Mouse (Mus musculus): ENCODE results near the gene Myo9b. TPM values are rescaled to one million over a fixed set of nuclear protein-coding genes. Genes with fewer than 3 reads are reported as not detected.

Gene Myo9b
- polyA plus RNA-seq, 1 experiment = 63.5 TPM

GRCm38 (mm10) chr8:71405401-71406098, 133.0 kb downstream of the Myo9b start, which contains the start of gene Ankle1:
Gene Ankle1, plus strand, starts transcription at chr8:71406010.
- Histone ChIP-seq H3K9me3 (no peaks in the 10 kb centered on the region), H3K27me3 (replicated peaks) (no peaks in the 10 kb centered on the region), H3K4me3 (replicated peaks) (peak within 1 kb of the TSS; percentile 97), H3K36me3 (replicated peaks; ENCODE audit: low read length) (peaks cover 62% of the 10 kb centered on the region), H3K4me1 (peaks cover 53% of the 10 kb centered on the region)
- no peak for TF ChIP-seq GATA1 (IDR thresholded peaks at IDR 0.05; ENCODE audit: borderline replicate concordance, low read length)
- TF ChIP-seq FLI1 (IDR thresholded peaks at IDR 0.05; ENCODE audit: low read length) = peak; percentile 43; the same call in 1 of the 2 replicates

- H3K4me1 ChIP-seq = peaks cover 55% of the 10 kb centered on the region
- H3K27me3 ChIP-seq (replicated peaks) = no peaks in the 10 kb centered on the region
- peaks cover 55% of the 10 kb centered on the region for H3K36me3 ChIP-seq (replicated peaks; ENCODE audit: low read length)
- TF ChIP-seq FLI1 (IDR thresholded peaks at IDR 0.05; ENCODE audit: low read length) = no peak
- TF ChIP-seq GATA1 (IDR thresholded peaks at IDR 0.05; ENCODE audit: borderline replicate concordance, low read length) = no peak
- no peaks in the 10 kb centered on the region for H3K9me3 ChIP-seq
- H3K4me3 ChIP-seq (replicated peaks) = peak overlapping the region; percentile 97
Observed at GRCm38 (mm10) chr8:71406099-71407015, 133.8 kb downstream of the Myo9b start.

- Histone ChIP-seq H3K4me1 (peaks cover 62% of the 10 kb centered on the region), H3K36me3 (replicated peaks; ENCODE audit: low read length) (peaks cover 50% of the 10 kb centered on the region), H3K9me3 (no peaks in the 10 kb centered on the region), H3K27me3 (replicated peaks) (no peaks in the 10 kb centered on the region), H3K4me3 (replicated peaks) (no peak overlapping the region)
- TF ChIP-seq FLI1 (IDR thresholded peaks at IDR 0.05; ENCODE audit: low read length) = no peak
- no peak for TF ChIP-seq GATA1 (IDR thresholded peaks at IDR 0.05; ENCODE audit: borderline replicate concordance, low read length)
Observed at GRCm38 (mm10) chr8:71407441-71407840, 134.9 kb downstream of the Myo9b start.

DNA sequence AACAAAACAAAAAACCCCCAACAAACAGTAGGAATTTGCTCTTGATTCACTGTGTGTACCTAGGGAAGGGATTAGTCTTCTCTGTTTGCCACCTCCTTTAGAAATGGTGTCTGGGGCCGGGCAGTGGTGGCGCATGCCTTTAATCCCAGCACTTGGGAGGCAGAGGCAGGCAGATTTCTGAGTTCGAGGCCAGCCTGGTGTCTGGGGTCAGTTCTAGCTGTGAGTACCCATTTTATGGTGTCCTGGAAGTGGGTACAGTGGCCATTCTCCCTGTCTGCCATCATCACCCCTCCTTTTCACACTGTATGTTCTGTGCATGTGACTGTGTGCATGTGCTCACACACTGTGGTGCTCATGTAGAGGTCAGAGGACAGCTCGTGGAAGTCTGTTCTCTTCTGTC, 135.7 kb downstream of the Myo9b start:
- TF ChIP-seq GATA1 (IDR thresholded peaks at IDR 0.05; ENCODE audit: borderline replicate concordance, low read length) (no peak), FLI1 (IDR thresholded peaks at IDR 0.05; ENCODE audit: low read length) (no peak)
- peaks cover 58% of the 10 kb centered on the region for H3K4me1 ChIP-seq
- peak overlapping the region; percentile 24 for H3K4me3 ChIP-seq (replicated peaks)
- H3K27me3 ChIP-seq (replicated peaks) = no peaks in the 10 kb centered on the region
- no peaks in the 10 kb centered on the region for H3K9me3 ChIP-seq
- H3K36me3 ChIP-seq (replicated peaks; ENCODE audit: low read length) = peaks cover 43% of the 10 kb centered on the region

Other genes starting within 250 kb of the Myo9b start
- gene Haus8, start 220 bp downstream of the Myo9b start, polyA plus RNA-seq (2012; ENCODE audit: insufficient read depth, low replicate concordance) = 9.3 and 14.0 TPM in 2 replicates
- gene Use1, start 94.1 kb downstream of the Myo9b start, polyA plus RNA-seq (2012; ENCODE audit: insufficient read depth, low replicate concordance) = 136 and 255 TPM in 2 replicates
- gene Ocel1, start 98.6 kb downstream of the Myo9b start, polyA plus RNA-seq (2012; ENCODE audit: insufficient read depth, low replicate concordance) = 79.6 and 103 TPM in 2 replicates
- gene Nr2f6, start 109.2 kb downstream of the Myo9b start, polyA plus RNA-seq (2012; ENCODE audit: insufficient read depth, low replicate concordance) = 20.8 and 45.4 TPM in 2 replicates
- gene Ushbp1, start 123.1 kb downstream of the Myo9b start, polyA plus RNA-seq (2012; ENCODE audit: insufficient read depth, low replicate concordance) = 0.06 TPM in 1 of 2 replicates, not detected in the other
- gene Babam1, start 124.1 kb downstream of the Myo9b start, polyA plus RNA-seq (2012; ENCODE audit: insufficient read depth, low replicate concordance) = 62.3 and 94.3 TPM in 2 replicates
- gene Ankle1, start 133.3 kb downstream of the Myo9b start, polyA plus RNA-seq (2012; ENCODE audit: insufficient read depth, low replicate concordance) = 3.3 and 6.3 TPM in 2 replicates
- 8.9 and 22.6 TPM in 2 replicates for gene Abhd8, start 190.9 kb downstream of the Myo9b start, polyA plus RNA-seq (2012; ENCODE audit: insufficient read depth, low replicate concordance)
- gene Mrpl34, start 192.2 kb downstream of the Myo9b start, polyA plus RNA-seq (2012; ENCODE audit: insufficient read depth, low replicate concordance) = 206 and 242 TPM in 2 replicates
- 346 and 1,390 TPM in 2 replicates for gene Dda1, start 196.5 kb downstream of the Myo9b start, polyA plus RNA-seq (2012; ENCODE audit: insufficient read depth, low replicate concordance)
- 3.3 and 3.4 TPM in 2 replicates for gene Ano8, start 213.2 kb downstream of the Myo9b start, polyA plus RNA-seq (2012; ENCODE audit: insufficient read depth, low replicate concordance)
- gene Gtpbp3, start 215.4 kb downstream of the Myo9b start, polyA plus RNA-seq (2012; ENCODE audit: insufficient read depth, low replicate concordance) = 17.4 and 21.7 TPM in 2 replicates
- gene Plvap, start 239.0 kb downstream of the Myo9b start, polyA plus RNA-seq (2012; ENCODE audit: insufficient read depth, low replicate concordance) = 4.0 and 6.0 TPM in 2 replicates

All from megakaryocyte, embryonic 14.5 days (primary cell).